Mouse (Mus musculus) midbrain, embryonic 13.5 days (tissue): ENCODE measurements around the gene Scgb1a1. TPM values are rescaled to one million over a fixed set of nuclear protein-coding genes. Genes with fewer than 3 reads are reported as not detected.
A peak's percentile ranks its signal among the peaks of the same experiment; 100 is the strongest.

ENCODE experiments used
- ATAC-seq: fragments of 200-750 bp; cut with Nextera tagmentation; 2 replicates; pipeline ENCODE4 v1.8.0; 2017; ENCODE audit warnings: mild to moderate bottlenecking, moderate TSS enrichment, moderate library complexity
- H3K27ac ChIP-seq: fragments of 300-500 bp; sonication (generic); 2 replicates; pipeline ENCODE4 v1.5.1; 2015; ENCODE audit warnings: inconsistent platforms, mild to moderate bottlenecking, moderate library complexity
- H3K27me3 ChIP-seq: fragments of 300-500 bp; sonication (generic); 2 replicates; pipeline ENCODE4 v1.6.1; 2015; ENCODE audit warnings: mild to moderate bottlenecking, inconsistent platforms
- H3K36me3 ChIP-seq: fragments of 300-500 bp; sonication (generic); 2 replicates; pipeline ENCODE4 v1.6.1; 2015; ENCODE audit warnings: mild to moderate bottlenecking, inconsistent platforms
- H3K4me1 ChIP-seq: fragments of 300-500 bp; sonication (generic); replicated peaks from 2 replicates; pipeline ENCODE4 v1.6.1; 2015; ENCODE audit warnings: inconsistent platforms
- H3K4me2 ChIP-seq: fragments of 300-500 bp; sonication (generic); replicated peaks from 2 replicates; pipeline ENCODE4 v1.6.1; 2015; ENCODE audit warnings: moderate library complexity, mild to moderate bottlenecking, inconsistent platforms
- H3K4me3 ChIP-seq: fragments of 300-500 bp; sonication (generic); replicated peaks from 2 replicates; pipeline ENCODE4 v1.5.1; 2015; ENCODE audit warnings: mild to moderate bottlenecking, inconsistent platforms
- H3K9ac ChIP-seq: fragments of 300-500 bp; sonication (generic); replicated peaks from 2 replicates; pipeline ENCODE4 v1.6.1; 2015; ENCODE audit warnings: mild to moderate bottlenecking, inconsistent platforms
- H3K9me3 ChIP-seq: fragments of 300-500 bp; sonication (generic); 2 replicates; pipeline ENCODE4 v1.6.1; 2016; ENCODE audit warnings: mild to moderate bottlenecking, inconsistent platforms
- WGBS: fragments of 180-500 bp; shearing (Covaris S2); methylation state at CpG from one replicate; pipeline ENCODE4 v1.1.7; 2015; 5-methylcytosine and 5-hydroxymethylcytosine counted together
- polyA plus RNA-seq: library from polyadenylated mRNA; unstranded; fragments of >200 nt; fragmentation: Nextera tagmentation; extraction: Ambion mirVana; gene quantifications from 2 replicates; pipeline ENCODE4 v1.2.1, GENCODE M21; 2015

The Scgb1a1 gene
- polyA plus RNA-seq, 1 experiment from 2014 or later, result not detected

- no peaks in the 10 kb centered on the region for H3K36me3 ChIP-seq
- no peak for ATAC-seq
- peaks cover 16% of the 10 kb centered on the region for H3K4me1 ChIP-seq
- H3K27ac ChIP-seq, result no peak overlapping the region
- no peaks in the 10 kb centered on the region for H3K27me3 ChIP-seq
- 81% methylated on average over 4 of the region's 4 CpGs for whole genome bisulfite sequencing
- no peak overlapping the region for H3K4me2 ChIP-seq
- no peaks in the 10 kb centered on the region for H3K9me3 ChIP-seq
- no peak overlapping the region for H3K4me3 ChIP-seq
- H3K9ac ChIP-seq, result no peak overlapping the region
Measured at GRCm38 (mm10) chr19:9074424-9074823, 13.3 kb downstream of the Scgb1a1 start.

GRCm38 (mm10) chr19:9073776-9074411 lies 13.9 kb downstream of the Scgb1a1 start:
- H3K9me3 ChIP-seq, result no peaks in the 10 kb centered on the region
- no peak overlapping the region for H3K9ac ChIP-seq
- no peaks in the 10 kb centered on the region for H3K27me3 ChIP-seq
- H3K4me2 ChIP-seq, result no peak overlapping the region
- no peak for ATAC-seq
- 83% methylated on average over 12 of the region's 12 CpGs for WGBS
- H3K4me3 ChIP-seq, result no peak overlapping the region
- H3K4me1 ChIP-seq, result peaks cover 16% of the 10 kb centered on the region
- H3K27ac ChIP-seq, result no peak overlapping the region
- no peaks in the 10 kb centered on the region for H3K36me3 ChIP-seq

- Histone ChIP-seq H3K9me3 (no peaks in the 10 kb centered on the region), H3K36me3 (no peaks in the 10 kb centered on the region), H3K4me1 (peaks cover 16% of the 10 kb centered on the region), H3K4me3 (no peak overlapping the region), H3K4me2 (no peak overlapping the region), H3K27me3 (no peaks in the 10 kb centered on the region), H3K9ac (no peak overlapping the region), H3K27ac (no peak overlapping the region)
- 88% methylated on average over 2 of the region's 2 CpGs for WGBS
- ATAC-seq, result no peak
Measured at GRCm38 (mm10) chr19:9072157-9072530, 15.6 kb downstream of the Scgb1a1 start.

GRCm38 (mm10) chr19:9071456-9072156 lies 16.2 kb downstream of the Scgb1a1 start:
- Histone ChIP-seq H3K36me3 (no peaks in the 10 kb centered on the region), H3K27ac (no peak overlapping the region), H3K4me3 (no peak overlapping the region), H3K4me1 (peaks cover 17% of the 10 kb centered on the region), H3K27me3 (no peaks in the 10 kb centered on the region), H3K9me3 (no peaks in the 10 kb centered on the region), H3K4me2 (no peak overlapping the region), H3K9ac (no peak overlapping the region)
- peak; percentile 73; the same call in 1 of the 2 replicates for ATAC-seq
- WGBS, result 50% methylated on average over 7 of the region's 7 CpGs

GRCm38 (mm10) chr19:9070316-9070715 lies 17.4 kb downstream of the Scgb1a1 start:
- ATAC-seq, result no peak
- H3K4me1 ChIP-seq, result peaks cover 28% of the 10 kb centered on the region
- WGBS, result 81% methylated on average over 2 of the region's 2 CpGs
- no peaks in the 10 kb centered on the region for H3K27me3 ChIP-seq
- no peak overlapping the region for H3K27ac ChIP-seq
- H3K36me3 ChIP-seq, result no peaks in the 10 kb centered on the region
- H3K4me3 ChIP-seq, result no peak overlapping the region
- H3K9ac ChIP-seq, result no peak overlapping the region
- no peaks in the 10 kb centered on the region for H3K9me3 ChIP-seq
- H3K4me2 ChIP-seq, result no peak overlapping the region

GRCm38 (mm10) chr19:9069687-9070307 lies 18.0 kb downstream of the Scgb1a1 start:
- Histone ChIP-seq H3K9ac (no peak overlapping the region), H3K9me3 (no peaks in the 10 kb centered on the region), H3K36me3 (no peaks in the 10 kb centered on the region), H3K4me3 (no peak overlapping the region), H3K27me3 (no peaks in the 10 kb centered on the region), H3K4me2 (no peak overlapping the region), H3K27ac (no peak overlapping the region), H3K4me1 (peaks cover 28% of the 10 kb centered on the region)
- 73% methylated on average over 8 of the region's 8 CpGs for WGBS
- no peak for ATAC-seq

- H3K4me1 ChIP-seq, result peaks cover 28% of the 10 kb centered on the region
- no peaks in the 10 kb centered on the region for H3K9me3 ChIP-seq
- H3K4me2 ChIP-seq, result no peak overlapping the region
- H3K9ac ChIP-seq, result no peak overlapping the region
- H3K4me3 ChIP-seq, result no peak overlapping the region
- no peak overlapping the region for H3K27ac ChIP-seq
- no peak for ATAC-seq
- no peaks in the 10 kb centered on the region for H3K36me3 ChIP-seq
- WGBS, result 81% methylated on average over 5 of the region's 5 CpGs
- H3K27me3 ChIP-seq, result no peaks in the 10 kb centered on the region
Measured at GRCm38 (mm10) chr19:9067292-9067691, 20.5 kb downstream of the Scgb1a1 start.

GRCm38 (mm10) chr19:9065621-9066561 lies 21.9 kb downstream of the Scgb1a1 start:
- H3K9me3 ChIP-seq, result no peaks in the 10 kb centered on the region
- no peaks in the 10 kb centered on the region for H3K27me3 ChIP-seq
- H3K4me3 ChIP-seq, result no peak overlapping the region
- H3K9ac ChIP-seq, result no peak overlapping the region
- H3K36me3 ChIP-seq, result no peaks in the 10 kb centered on the region
- no peak overlapping the region for H3K4me2 ChIP-seq
- ATAC-seq, result peak; percentile 87
- peak overlapping the region; percentile 44; the same call in 1 of the 2 replicates for H3K27ac ChIP-seq
- 68% methylated on average over 9 of the region's 9 CpGs for whole genome bisulfite sequencing
- peaks cover 20% of the 10 kb centered on the region for H3K4me1 ChIP-seq

- no peak for ATAC-seq
- Histone ChIP-seq H3K9ac (no peak overlapping the region), H3K4me2 (no peak overlapping the region), H3K4me3 (no peak overlapping the region), H3K4me1 (peaks cover 12% of the 10 kb centered on the region), H3K9me3 (no peaks in the 10 kb centered on the region), H3K36me3 (no peaks in the 10 kb centered on the region), H3K27ac (no peak overlapping the region), H3K27me3 (no peaks in the 10 kb centered on the region)
- WGBS, result 88% methylated on average over 3 of the region's 3 CpGs
Measured at GRCm38 (mm10) chr19:9063831-9064230, 23.9 kb downstream of the Scgb1a1 start.

- H3K36me3 ChIP-seq, result no peaks in the 10 kb centered on the region
- no peaks in the 10 kb centered on the region for H3K27me3 ChIP-seq
- no peak overlapping the region for H3K9ac ChIP-seq
- ATAC-seq, result no peak
- 89% methylated on average over 2 of the region's 2 CpGs for WGBS
- H3K4me3 ChIP-seq, result no peak overlapping the region
- H3K27ac ChIP-seq, result no peak overlapping the region
- H3K4me2 ChIP-seq, result no peak overlapping the region
- peaks cover 12% of the 10 kb centered on the region for H3K4me1 ChIP-seq
- H3K9me3 ChIP-seq, result no peaks in the 10 kb centered on the region
Measured at GRCm38 (mm10) chr19:9062822-9063221, 24.9 kb downstream of the Scgb1a1 start.

- Histone ChIP-seq H3K4me3 (no peak overlapping the region), H3K9me3 (no peaks in the 10 kb centered on the region), H3K27me3 (no peaks in the 10 kb centered on the region), H3K36me3 (no peaks in the 10 kb centered on the region), H3K9ac (no peak overlapping the region), H3K4me2 (no peak overlapping the region), H3K4me1 (peaks cover 9% of the 10 kb centered on the region), H3K27ac (no peak overlapping the region)
- no peak for ATAC-seq
- WGBS, result 85% methylated on average over 8 of the region's 8 CpGs
Measured at GRCm38 (mm10) chr19:9061221-9061893, 26.4 kb downstream of the Scgb1a1 start.
